Mouse (Mus musculus) ES-E14 (cell line): ENCODE measurements around the gene Omd.

ENCODE experiments used
- CHD2 ChIP-seq: IDR thresholded peaks from 2 replicates; pipeline ENCODE4 v1.6.1; 2014; ENCODE audit warnings: mild to moderate bottlenecking, low read depth, low read length, inconsistent platforms
- MAFK ChIP-seq: IDR thresholded peaks from 2 replicates; pipeline ENCODE4 v1.6.1; 2014; ENCODE audit warnings: mild to moderate bottlenecking, low read depth, low read length, inconsistent platforms; ENCODE audit not compliant: insufficient read depth
- ZC3H11A ChIP-seq: IDR thresholded peaks from 2 replicates; pipeline ENCODE4 v1.6.1; 2012; ENCODE audit warnings: low read depth, mild to moderate bottlenecking, inconsistent platforms, low read length, borderline replicate concordance

GRCm38 (mm10) chr13:49628167-49628566 lies 45.9 kb downstream of the Omd start:
- TF ChIP-seq CHD2 (no peak), ZC3H11A (no peak), MAFK (no peak)
